ENCODE assay signal across 8 mouse cellular contexts in the genomic region with DNA sequence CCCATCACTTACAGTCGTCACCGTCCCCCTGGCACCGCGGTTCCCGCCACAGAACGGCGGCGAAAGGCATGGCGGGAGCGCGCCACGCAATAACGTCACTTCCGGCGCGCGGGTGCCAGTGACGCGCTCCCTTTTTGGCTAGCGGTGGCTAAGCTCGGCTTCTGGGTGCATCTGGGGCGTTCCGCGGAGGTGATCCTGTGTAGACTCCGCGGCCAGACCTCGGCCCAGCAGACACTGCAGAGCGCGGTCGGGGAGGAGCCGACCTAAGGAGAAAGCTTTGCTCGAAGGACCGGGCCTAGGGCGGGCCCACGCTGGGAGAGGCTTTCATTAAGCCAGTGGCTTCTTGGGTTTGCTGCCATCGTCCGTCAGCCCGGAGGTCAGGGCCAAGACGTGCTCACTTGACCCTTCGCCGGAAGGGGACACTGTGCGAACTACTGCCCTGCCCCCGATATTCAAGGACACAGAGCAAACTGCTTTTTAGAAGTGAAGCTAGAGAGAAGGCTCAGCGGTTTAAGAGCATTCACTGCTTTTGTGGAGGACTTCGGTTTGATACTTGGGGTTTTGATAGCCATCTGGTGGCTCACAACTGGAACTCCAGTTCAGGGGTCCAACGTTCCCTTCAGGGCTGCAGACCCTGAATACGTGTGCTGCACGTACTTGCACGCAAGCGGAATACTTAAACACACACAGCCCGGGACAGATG. TPM values are rescaled to one million over a fixed set of nuclear protein-coding genes. Genes with fewer than 3 reads are reported as not detected.
DNase-seq lines count a peak whose midpoint lies in the region; ATAC-seq lines count a peak whose summit lies in the region.

A gene (minus strand): TSS at position 65 of the 703 bp plus-strand sequence.

- under 1% methylated on average over 51 of the region's 51 CpGs for WGBS in forebrain, embryonic 11.5 days
- WGBS in heart, embryonic 16.5 days = under 1% methylated on average over 51 of the region's 51 CpGs
- WGBS in liver, embryonic 15.5 days (ENCODE audit: insufficient replicate concordance) = under 1% methylated on average over 51 of the region's 51 CpGs
- under 1% methylated on average over 50 of the region's 51 CpGs for WGBS in neural tube, embryonic 11.5 days
- WGBS in stomach, embryonic 16.5 days = under 1% methylated on average over 51 of the region's 51 CpGs

- H3K4me2 ChIP-seq in forebrain, embryonic 11.5 days (ENCODE audit: low read depth, low read length, severe bottlenecking) = peak within 1 kb of the TSS; percentile 74
- H3K4me2 ChIP-seq in heart, embryonic 16.5 days (ENCODE audit: low read depth, low read length) = peak within 1 kb of the TSS; percentile 72
- H3K4me2 ChIP-seq in liver, embryonic 15.5 days = peak within 1 kb of the TSS; percentile 91
- H3K4me2 ChIP-seq in neural tube, embryonic 11.5 days (ENCODE audit: low read depth) = peak within 1 kb of the TSS; percentile 50
- peak within 1 kb of the TSS; percentile 79 for H3K4me2 ChIP-seq in stomach, embryonic 16.5 days (ENCODE audit: low read depth, low read length)

- ATAC-seq in forebrain, embryonic 11.5 days (replicated peaks; ENCODE audit: low FRiP score) = peak; percentile 93
- peak; percentile 91 for ATAC-seq in heart, embryonic 16.5 days (replicated peaks; ENCODE audit: extremely low read depth, insufficient read depth, low FRiP score)
- ATAC-seq in liver, embryonic 15.5 days (ENCODE audit: insufficient read depth) = peak; percentile 96
- peak; percentile 92 for ATAC-seq in neural tube, embryonic 11.5 days (ENCODE audit: insufficient read depth, low FRiP score, low TSS enrichment)
- ATAC-seq in stomach, embryonic 16.5 days (ENCODE audit: insufficient read depth, low FRiP score) = peak; percentile 92

- no peaks in the 10 kb centered on the region for H3K27me3 ChIP-seq in forebrain, embryonic 11.5 days (ENCODE audit: control insufficient read depth, insufficient read depth, low read length)
- H3K27me3 ChIP-seq in heart, embryonic 16.5 days (ENCODE audit: control insufficient read depth, insufficient read depth, low read length) = no peaks in the 10 kb centered on the region
- no peaks in the 10 kb centered on the region for H3K27me3 ChIP-seq in liver, embryonic 15.5 days
- no peaks in the 10 kb centered on the region for H3K27me3 ChIP-seq in neural tube, embryonic 11.5 days (ENCODE audit: control insufficient read depth, insufficient read depth, low read length)
- no peaks in the 10 kb centered on the region for H3K27me3 ChIP-seq in stomach, embryonic 16.5 days (ENCODE audit: control insufficient read depth, insufficient read depth, low read length)

- H3K4me1 ChIP-seq in forebrain, embryonic 11.5 days (replicated peaks; ENCODE audit: control insufficient read depth, insufficient read depth, low read length) = 0 out of 2 replicates have a peak, but pooled peaks cover 6% of the 10 kb centered on the region
- peaks cover 11% of the 10 kb centered on the region for H3K4me1 ChIP-seq in heart, embryonic 16.5 days (ENCODE audit: control insufficient read depth, insufficient read depth, low read length)
- peaks cover 21% of the 10 kb centered on the region for H3K4me1 ChIP-seq in liver, embryonic 15.5 days (replicated peaks)
- H3K4me1 ChIP-seq in neural tube, embryonic 11.5 days (ENCODE audit: control insufficient read depth, insufficient read depth, low read length) = peaks cover 10% of the 10 kb centered on the region
- H3K4me1 ChIP-seq in stomach, embryonic 16.5 days (ENCODE audit: control insufficient read depth, insufficient read depth, low read length) = peaks cover 13% of the 10 kb centered on the region

- H3K27ac ChIP-seq in forebrain, embryonic 11.5 days (ENCODE audit: low read depth, low read length) = peak within 1 kb of the TSS; percentile 92
- H3K27ac ChIP-seq in heart, embryonic 16.5 days (ENCODE audit: low read length) = peak within 1 kb of the TSS; percentile 100
- H3K27ac ChIP-seq in liver, embryonic 15.5 days (replicated peaks) = peak within 1 kb of the TSS; percentile 97
- H3K27ac ChIP-seq in neural tube, embryonic 11.5 days (ENCODE audit: low read depth, low read length) = peak within 1 kb of the TSS; percentile 96
- peak within 1 kb of the TSS; percentile 98 for H3K27ac ChIP-seq in stomach, embryonic 16.5 days (ENCODE audit: low read length)

- DNase-seq in CD8-positive naive resting alpha-beta T cell, adult 2 months (ENCODE audit: low read depth in 2 of 2, low spot score in 2 of 2) = peak; percentile 89
- DNase-seq in c-Kit-positive CD71-negative TER-119-negative erythroid progenitor cells, embryonic 14.5 days (ENCODE audit: low read depth) = peak; percentile 81
- peak; percentile 94 for DNase-seq in forebrain, embryonic 11.5 days (ENCODE audit: low spot score)
- DNase-seq in kidney, postnatal 36 days = peak; percentile 89 to 95
- DNase-seq in neural tube, embryonic 11.5 days (ENCODE audit: low spot score) = peak; percentile 96

- no peaks in the 10 kb centered on the region for H3K9me3 ChIP-seq in forebrain, embryonic 11.5 days (ENCODE audit: control insufficient read depth, low read length)
- H3K9me3 ChIP-seq in heart, embryonic 16.5 days (replicated peaks; ENCODE audit: control insufficient read depth, low read length) = no peaks in the 10 kb centered on the region
- no peaks in the 10 kb centered on the region for H3K9me3 ChIP-seq in liver, embryonic 15.5 days (replicated peaks)
- H3K9me3 ChIP-seq in neural tube, embryonic 11.5 days (ENCODE audit: control insufficient read depth, low read length) = no peaks in the 10 kb centered on the region
- H3K9me3 ChIP-seq in stomach, embryonic 16.5 days (replicated peaks; ENCODE audit: control insufficient read depth, low read length) = no peaks in the 10 kb centered on the region

- peak within 1 kb of the TSS; percentile 55 for H3K4me3 ChIP-seq in forebrain, embryonic 11.5 days (ENCODE audit: low read depth, low read length)
- H3K4me3 ChIP-seq in heart, embryonic 16.5 days (ENCODE audit: low read length) = peak within 1 kb of the TSS; percentile 90
- H3K4me3 ChIP-seq in liver, embryonic 15.5 days (replicated peaks) = peak within 1 kb of the TSS; percentile 77
- H3K4me3 ChIP-seq in neural tube, embryonic 11.5 days (ENCODE audit: low read depth, low read length) = peak within 1 kb of the TSS; percentile 71
- H3K4me3 ChIP-seq in stomach, embryonic 16.5 days (replicated peaks; ENCODE audit: low read length) = peak within 1 kb of the TSS; percentile 77

- H3K9ac ChIP-seq in forebrain, embryonic 11.5 days (ENCODE audit: low read length) = peak within 1 kb of the TSS; percentile 88
- peak within 1 kb of the TSS; percentile 94 for H3K9ac ChIP-seq in heart, embryonic 16.5 days (ENCODE audit: low read length)
- H3K9ac ChIP-seq in liver, embryonic 15.5 days = peak within 1 kb of the TSS; percentile 80
- peak within 1 kb of the TSS; percentile 91 for H3K9ac ChIP-seq in neural tube, embryonic 11.5 days (ENCODE audit: low read length)
- H3K9ac ChIP-seq in stomach, embryonic 16.5 days (ENCODE audit: low read length) = peak within 1 kb of the TSS; percentile 90

- H3K36me3 ChIP-seq in forebrain, embryonic 11.5 days (ENCODE audit: control insufficient read depth, insufficient read depth, low read length) = peaks cover 2% of the 10 kb centered on the region; the same call in 1 of the 2 replicates
- H3K36me3 ChIP-seq in heart, embryonic 16.5 days (ENCODE audit: control insufficient read depth, insufficient read depth) = peaks cover 14% of the 10 kb centered on the region
- H3K36me3 ChIP-seq in liver, embryonic 15.5 days (replicated peaks) = peaks cover 30% of the 10 kb centered on the region
- H3K36me3 ChIP-seq in neural tube, embryonic 11.5 days (ENCODE audit: control insufficient read depth, insufficient read depth, low read length) = peaks cover 2% of the 10 kb centered on the region; the same call in 1 of the 2 replicates
- no peaks in the 10 kb centered on the region; the same call in 1 of the 2 replicates for H3K36me3 ChIP-seq in stomach, embryonic 16.5 days (ENCODE audit: control insufficient read depth, insufficient read depth, low read length)

RNA-seq across cellular contexts. Expression of the gene that starts here (rescaled TPM):
- 212 and 239 TPM in 2 replicates for polyA plus RNA-seq in forebrain, embryonic 11.5 days (2014; fragmentation: Nextera tagmentation; extraction: Ambion mirVana)
- 77.8 and 81.6 TPM in 2 replicates for polyA plus RNA-seq in heart, embryonic 16.5 days (2015; fragmentation: Nextera tagmentation; extraction: Ambion mirVana)
- 119 and 137 TPM in 2 replicates for polyA plus RNA-seq in liver, embryonic 15.5 days (2015; fragmentation: Nextera tagmentation; extraction: Ambion mirVana)
- 150 and 184 TPM in 2 replicates for polyA plus RNA-seq in neural tube, embryonic 11.5 days (2014; fragmentation: Nextera tagmentation; extraction: Ambion mirVana)
- 81.3 and 93.7 TPM in 2 replicates for polyA plus RNA-seq in stomach, embryonic 16.5 days (2015; fragmentation: Nextera tagmentation; extraction: Ambion mirVana)

Comparison
In these comparisons a context has a peak if more than half of its experiments do, and no peak if none do; other contexts are left out.
1. Peak in every context shown above with its lines: DNase-seq, ATAC-seq, H3K4me3 ChIP-seq and H3K27ac ChIP-seq.